Mouse (Mus musculus) cortical plate, adult 2 months (tissue): ENCODE measurements around the gene Socs3. TPM values are rescaled to one million over a fixed set of nuclear protein-coding genes. Genes with fewer than 3 reads are reported as not detected.
A peak's percentile ranks its signal among the peaks of the same experiment; 100 is the strongest.

Experiments
- H3K27ac ChIP-seq: fragments of 200-500 bp; 2 replicates; pipeline ENCODE4 v1.5.1; 2012; ENCODE audit warnings: low read length, control low read depth, inconsistent platforms; ENCODE audit not compliant: insufficient read depth
- H3K4me1 ChIP-seq: fragments of 200-500 bp; 2 replicates; pipeline ENCODE4 v1.6.1; 2011; ENCODE audit warnings: low read length; ENCODE audit not compliant: control insufficient read depth, insufficient read depth
- H3K4me3 ChIP-seq: fragments of 200-500 bp; 2 replicates; pipeline ENCODE4 v1.5.1; 2011; ENCODE audit warnings: mild to moderate bottlenecking, low read length, control low read depth; ENCODE audit not compliant: insufficient read depth
- CTCF ChIP-seq: fragments of 200-500 bp; IDR thresholded peaks from 2 replicates; pipeline ENCODE4 v1.5.1; 2011; ENCODE audit warnings: mild to moderate bottlenecking, control low read depth, low read length; ENCODE audit not compliant: insufficient read depth; ENCODE audit errors: extremely low read depth
- POLR2A ChIP-seq: fragments of 200-500 bp; IDR thresholded peaks from 2 replicates; pipeline ENCODE4 v1.6.1; 2011; ENCODE audit warnings: mild to moderate bottlenecking, low read length, control low read depth; ENCODE audit not compliant: insufficient read depth; ENCODE audit errors: extremely low read depth
- polyA plus RNA-seq: library from polyadenylated mRNA; depleted of rRNA; stranded (reverse); fragments of >200 nt; gene quantifications from 2 replicates; pipeline ENCODE4 v1.2.3, GENCODE M21; 2012; rRNA removed

Socs3 gene
- polyA plus RNA-seq, 1 experiment: 5.0 TPM

DNA sequence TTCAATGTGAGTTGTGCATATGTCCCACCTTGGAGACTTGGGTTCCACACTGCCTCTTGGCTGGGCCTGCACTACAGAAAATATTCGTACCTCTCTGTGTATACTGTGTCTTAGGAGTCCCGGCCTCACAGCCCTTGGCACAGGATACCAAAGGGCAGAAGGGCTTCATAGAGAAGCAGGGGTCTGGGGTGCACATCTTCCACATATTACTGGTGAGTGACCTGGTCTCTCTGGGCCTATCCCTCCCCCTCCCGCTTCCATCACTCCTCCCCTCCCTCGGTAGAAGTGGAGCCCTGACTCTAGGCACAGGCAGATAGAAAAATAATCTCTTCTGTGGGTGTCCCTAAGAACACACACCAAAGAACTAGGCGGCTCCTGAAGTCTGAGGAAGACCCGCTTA lies 38.3 kb downstream of the Socs3 start:
- Histone ChIP-seq H3K4me3 (no peak overlapping the region), H3K4me1 (peaks cover 5% of the 10 kb centered on the region), H3K27ac (no peak overlapping the region)
- TF ChIP-seq POLR2A: no peak
- no peak for TF ChIP-seq CTCF

- H3K4me1 ChIP-seq: peaks cover 4% of the 10 kb centered on the region
- no peak overlapping the region for H3K27ac ChIP-seq
- no peak for TF ChIP-seq CTCF
- TF ChIP-seq POLR2A: no peak
- peak overlapping the region; percentile 5; the same call in 1 of the 2 replicates for H3K4me3 ChIP-seq
Measured at GRCm38 (mm10) chr11:117930781-117931338, 39.0 kb downstream of the Socs3 start.

DNA sequence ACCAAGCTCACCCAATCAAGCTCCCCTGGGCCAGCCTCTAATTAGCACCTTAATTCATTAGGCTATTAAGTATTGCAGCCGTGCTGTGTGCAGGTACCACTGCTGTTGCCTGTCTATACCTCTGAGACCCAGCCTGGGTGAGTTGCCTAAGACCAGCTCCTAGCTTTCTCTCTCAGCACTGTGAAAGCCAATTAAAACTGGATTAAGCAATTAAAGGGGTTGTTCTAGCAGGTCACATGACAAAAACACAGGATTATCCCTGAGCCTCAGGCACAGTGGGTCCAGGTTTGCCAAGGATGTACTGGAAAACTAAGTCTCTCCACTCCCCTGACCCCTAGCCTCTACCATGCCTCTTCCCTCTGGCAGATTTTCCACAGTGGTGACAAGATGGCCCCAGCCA lies 44.3 kb downstream of the Socs3 start:
- TF ChIP-seq POLR2A (no peak), CTCF (no peak)
- no peak overlapping the region for H3K4me3 ChIP-seq
- no peaks in the 10 kb centered on the region for H3K4me1 ChIP-seq
- H3K27ac ChIP-seq: no peak overlapping the region

DNA sequence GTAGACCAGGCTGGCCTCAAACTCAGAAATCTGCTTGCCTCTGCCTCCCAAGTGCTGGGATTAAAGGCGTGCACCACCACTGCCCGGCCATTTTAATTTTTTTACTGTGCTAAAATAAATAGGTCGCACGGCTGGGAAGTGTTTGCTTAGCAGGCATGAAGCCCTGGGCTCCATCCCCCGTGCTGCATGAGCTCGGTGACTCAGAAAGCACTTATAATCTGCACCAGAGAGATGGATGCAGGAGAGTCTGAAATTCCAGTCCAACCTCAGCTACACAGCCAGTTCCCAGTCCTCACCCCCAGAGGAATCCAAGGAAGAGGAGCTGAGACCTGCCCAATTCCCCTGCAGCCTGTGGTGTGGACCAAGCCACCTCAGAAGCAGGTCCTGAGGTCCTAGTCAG lies 45.4 kb downstream of the Socs3 start:
- H3K4me3 ChIP-seq: no peak overlapping the region
- H3K27ac ChIP-seq: no peak overlapping the region
- TF ChIP-seq POLR2A (no peak), CTCF (no peak)
- no peaks in the 10 kb centered on the region for H3K4me1 ChIP-seq

- Histone ChIP-seq H3K27ac (no peak overlapping the region), H3K4me3 (no peak overlapping the region), H3K4me1 (no peaks in the 10 kb centered on the region)
- no peak for TF ChIP-seq POLR2A
- no peak for TF ChIP-seq CTCF
Measured at GRCm38 (mm10) chr11:117923279-117923678, 46.6 kb downstream of the Socs3 start.

- TF ChIP-seq CTCF: no peak
- Histone ChIP-seq H3K27ac (no peak overlapping the region), H3K4me1 (no peaks in the 10 kb centered on the region), H3K4me3 (no peak overlapping the region)
Measured at GRCm38 (mm10) chr11:117919211-117919610, 50.6 kb downstream of the Socs3 start.

GRCm38 (mm10) chr11:117918541-117918940 lies 51.3 kb downstream of the Socs3 start:
- no peak for TF ChIP-seq CTCF
- no peaks in the 10 kb centered on the region for H3K4me1 ChIP-seq

More at GRCm38 (mm10) chr11:117918541-117918940, 51.3 kb downstream of the Socs3 start:
- no peak overlapping the region for H3K27ac ChIP-seq
- H3K4me3 ChIP-seq: no peak overlapping the region

Other genes with a start within 250 kb of the Socs3 start
- 0.54 and 0.79 TPM in 2 replicates for gene Tmc8, start 188.0 kb downstream of the Socs3 start, polyA plus RNA-seq
- gene Tmc6, start 187.8 kb downstream of the Socs3 start, polyA plus RNA-seq: 9.1 and 9.7 TPM in 2 replicates
- gene 6030468B19Rik, start 172.4 kb downstream of the Socs3 start, polyA plus RNA-seq: 0.47 and 0.50 TPM in 2 replicates
- gene Gm20708, start 160.4 kb downstream of the Socs3 start, polyA plus RNA-seq: 0.86 and 1.1 TPM in 2 replicates
- 10.6 and 13.5 TPM in 2 replicates for gene Syngr2, start 160.4 kb downstream of the Socs3 start, polyA plus RNA-seq
- gene Afmid, start 144.1 kb downstream of the Socs3 start, polyA plus RNA-seq: 4.4 TPM in 2 replicates
- gene Tk1, start 144.0 kb downstream of the Socs3 start, polyA plus RNA-seq: 1.0 and 1.9 TPM in 2 replicates
- 2.2 TPM in 2 replicates for gene Birc5, start 120.8 kb downstream of the Socs3 start, polyA plus RNA-seq
- gene Tmem235, start 109.3 kb downstream of the Socs3 start, polyA plus RNA-seq: 0.04 TPM in 1 of 2 replicates, not detected in the other
- gene Tha1, start 96.6 kb downstream of the Socs3 start, polyA plus RNA-seq: 9.0 and 11.5 TPM in 2 replicates
- 81.6 and 86.6 TPM in 2 replicates for gene Pgs1, start 16.2 kb upstream of the Socs3 start, polyA plus RNA-seq
- gene Dnah17, start 160.6 kb upstream of the Socs3 start, polyA plus RNA-seq: 0.06 and 0.10 TPM in 2 replicates